Mouse (Mus musculus) ovary, postnatal 14 days (tissue): ENCODE data around the gene Arhgef15.
A peak's percentile ranks its signal among the peaks of the same experiment; 100 is the strongest.

Experiments used
- DNase-seq: peaks from one replicate; pipeline ENCODE4 v3.0.0; 2022; ENCODE audit warnings: low spot score

The Arhgef15 gene

DNA sequence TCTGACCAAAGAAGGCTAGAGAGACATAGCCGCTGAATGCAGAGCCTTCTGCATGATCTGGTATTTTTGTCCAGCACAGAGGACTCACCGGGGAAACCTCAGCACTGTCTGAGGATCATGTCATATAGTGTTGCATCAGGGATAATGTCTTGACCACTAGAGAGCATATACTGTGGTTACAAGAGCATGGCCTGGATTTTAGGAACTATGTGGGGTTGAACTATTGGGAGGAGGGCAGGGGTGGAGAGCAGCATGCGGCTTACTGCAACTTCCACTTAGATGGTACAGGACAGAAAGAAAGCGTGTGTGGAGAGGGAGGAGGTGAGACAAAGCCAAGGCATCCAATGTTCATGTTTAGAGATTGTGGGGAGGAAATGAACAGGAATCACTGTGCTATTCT is 42.7 kb downstream of the Arhgef15 start:
- DNase-seq, result no peak

DNA sequence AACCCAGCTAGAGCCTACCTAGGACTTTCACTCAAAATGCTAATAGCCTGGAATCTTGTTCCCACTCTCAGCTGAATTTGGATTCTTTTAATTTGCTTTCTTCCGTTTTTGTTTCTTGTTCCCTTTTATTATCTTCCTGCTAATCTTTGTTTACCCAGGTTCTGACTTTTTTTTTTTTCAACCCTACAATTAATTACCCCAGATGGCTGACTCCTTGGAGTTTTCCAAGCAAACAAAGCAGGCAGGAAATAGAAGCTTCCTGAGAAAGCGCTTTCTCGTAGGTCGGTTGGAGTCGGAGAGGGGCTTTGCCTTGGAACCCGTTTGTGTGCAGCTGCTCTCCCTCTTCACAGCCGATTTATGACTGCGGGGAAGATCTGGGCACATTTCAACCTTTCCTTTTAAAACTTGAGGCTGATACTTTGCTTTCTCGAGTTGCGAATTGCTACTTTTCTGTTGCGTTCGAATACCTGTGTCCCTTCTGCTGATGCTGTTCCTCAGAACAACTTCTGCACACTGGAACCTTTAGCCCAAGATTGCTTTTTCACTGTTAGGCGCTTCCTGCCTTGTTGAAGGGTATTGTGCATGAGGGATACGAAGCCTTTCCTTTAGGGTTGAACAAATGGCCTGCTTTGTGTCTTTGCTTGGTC is 45.6 kb downstream of the Arhgef15 start:
- no peak for DNase-seq

GRCm38 (mm10) chr11:68908846-68909503 is 48.3 kb downstream of the Arhgef15 start:
- no peak for DNase-seq

GRCm38 (mm10) chr11:68907251-68907650 is 50.0 kb downstream of the Arhgef15 start:
- no peak for DNase-seq

- no peak for DNase-seq
Measured at GRCm38 (mm10) chr11:68906461-68906790, 50.9 kb downstream of the Arhgef15 start.

GRCm38 (mm10) chr11:68905665-68906460 is 51.4 kb downstream of the Arhgef15 start:
- DNase-seq, result no peak

DNA sequence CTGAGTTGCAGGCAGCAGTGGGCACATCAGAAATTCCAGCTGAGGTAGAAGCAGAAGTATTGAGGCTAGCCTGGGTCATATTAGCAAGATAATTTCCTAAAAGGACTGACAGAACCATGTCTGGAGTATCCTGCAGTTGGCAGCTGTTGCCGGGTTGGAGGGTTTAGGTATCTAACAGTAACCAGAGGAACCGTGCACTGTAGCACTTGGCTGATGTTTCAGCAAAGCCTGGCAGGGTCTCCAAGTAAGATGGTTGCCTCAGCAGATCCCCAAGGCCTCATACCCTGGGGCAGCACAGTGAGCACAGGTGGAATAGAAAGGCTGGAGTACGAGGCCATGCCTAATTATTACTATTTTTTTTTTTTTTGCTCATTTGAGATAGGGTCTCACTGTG is 52.1 kb downstream of the Arhgef15 start:
- no peak for DNase-seq

DNA sequence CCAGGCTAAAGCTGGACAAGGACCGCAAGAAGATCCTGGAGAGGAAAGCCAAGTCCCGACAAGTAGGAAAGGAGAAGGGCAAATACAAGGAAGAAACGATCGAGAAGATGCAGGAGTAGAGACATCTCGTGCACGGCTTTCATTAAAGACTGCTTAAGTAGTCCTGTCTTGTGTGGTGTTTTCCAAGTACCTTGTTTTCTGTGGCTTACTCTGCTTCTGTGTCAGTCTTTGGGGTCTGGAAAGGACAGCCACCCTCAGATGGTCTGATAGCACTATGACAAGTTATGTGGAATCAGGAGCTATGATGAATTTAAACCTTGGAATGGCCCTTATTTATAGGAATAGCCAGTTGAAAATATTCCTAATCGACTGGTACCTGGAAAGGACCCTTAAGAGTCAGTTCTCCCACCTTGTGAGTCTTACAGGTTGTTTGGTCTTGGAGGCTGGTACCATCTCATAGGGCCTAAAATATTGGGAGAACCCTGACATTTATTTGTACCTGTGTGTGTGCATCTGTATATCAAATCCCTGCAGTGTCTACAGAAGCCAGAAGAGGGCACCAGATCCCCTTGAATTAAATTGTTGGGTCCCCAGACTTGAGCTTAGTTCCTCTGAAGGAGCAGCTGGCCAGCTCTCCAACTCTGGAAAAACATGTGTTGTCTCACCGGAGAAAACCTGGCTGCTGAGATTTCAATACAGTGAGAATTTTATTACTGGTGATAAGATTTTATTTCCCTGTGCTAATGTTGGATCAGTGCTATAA is 52.7 kb downstream of the Arhgef15 start:
- DNase-seq, result peak; percentile 69

GRCm38 (mm10) chr11:68903775-68904174 is 53.5 kb downstream of the Arhgef15 start:
- DNase-seq, result no peak

- no peak for DNase-seq
Measured at GRCm38 (mm10) chr11:68902823-68903222, 54.5 kb downstream of the Arhgef15 start.

DNA sequence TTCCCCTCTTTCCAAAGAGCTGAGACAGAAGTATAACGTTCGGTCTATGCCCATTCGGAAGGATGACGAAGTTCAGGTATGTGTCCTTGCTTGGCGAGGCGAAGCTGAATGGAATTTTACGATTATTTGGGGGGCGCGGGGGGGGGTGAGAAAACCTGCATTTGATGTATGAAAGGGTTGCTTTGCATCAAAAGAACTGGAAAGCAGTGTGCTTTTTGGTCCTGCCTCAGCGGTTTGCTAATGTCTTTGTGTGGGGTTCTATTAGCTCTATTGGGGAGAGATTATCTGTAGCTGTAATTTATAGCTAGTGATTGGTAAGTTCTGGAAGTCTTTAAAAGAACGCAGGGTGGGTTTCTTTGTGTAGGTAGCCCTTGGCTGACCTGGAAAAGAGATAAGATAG is 54.9 kb downstream of the Arhgef15 start:
- no peak for DNase-seq

GRCm38 (mm10) chr11:68902047-68902364 is 55.3 kb downstream of the Arhgef15 start:
- no peak for DNase-seq

DNA sequence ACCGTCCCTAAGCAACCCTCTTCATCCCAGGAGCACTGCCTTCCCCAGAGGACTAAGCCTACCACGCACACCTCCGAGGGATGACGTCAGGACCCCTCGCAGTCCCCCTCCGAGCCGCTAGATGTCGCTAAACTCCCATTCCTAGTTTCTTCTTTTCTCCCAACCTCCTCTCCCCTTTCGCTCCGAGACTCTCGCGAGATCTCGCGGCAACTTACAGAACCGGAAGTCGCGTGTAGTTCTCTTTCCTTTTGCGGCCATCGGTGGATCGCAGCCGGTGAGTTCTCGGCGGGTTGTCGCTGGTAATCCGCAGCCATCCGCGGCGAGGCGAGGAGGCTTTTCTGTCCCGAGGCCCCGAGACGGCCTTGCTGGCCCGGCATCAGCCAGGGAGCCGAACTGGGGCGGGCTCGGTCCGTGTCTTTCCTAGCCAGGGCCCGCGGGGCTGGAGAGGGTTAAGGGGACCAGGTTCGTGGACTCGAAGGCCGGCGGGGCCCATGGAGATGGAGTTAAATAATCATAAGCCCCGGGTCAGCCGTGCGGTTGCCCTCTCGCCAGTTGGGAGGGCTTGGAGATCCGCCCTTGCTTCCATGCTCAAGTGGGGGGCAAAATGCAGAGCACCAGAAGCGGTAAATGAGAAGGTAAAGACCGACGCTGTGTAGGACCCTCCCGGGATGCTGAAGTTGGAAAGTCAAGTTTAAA is 55.8 kb downstream of the Arhgef15 start, which contains the start of gene Rpl26:
TSS of gene Rpl26 (plus strand) at position 233 of the 696 bp plus-strand sequence.
- peak; percentile 98 for DNase-seq

GRCm38 (mm10) chr11:68900519-68901350 is 56.5 kb downstream of the Arhgef15 start:
- DNase-seq, result no peak

DNA sequence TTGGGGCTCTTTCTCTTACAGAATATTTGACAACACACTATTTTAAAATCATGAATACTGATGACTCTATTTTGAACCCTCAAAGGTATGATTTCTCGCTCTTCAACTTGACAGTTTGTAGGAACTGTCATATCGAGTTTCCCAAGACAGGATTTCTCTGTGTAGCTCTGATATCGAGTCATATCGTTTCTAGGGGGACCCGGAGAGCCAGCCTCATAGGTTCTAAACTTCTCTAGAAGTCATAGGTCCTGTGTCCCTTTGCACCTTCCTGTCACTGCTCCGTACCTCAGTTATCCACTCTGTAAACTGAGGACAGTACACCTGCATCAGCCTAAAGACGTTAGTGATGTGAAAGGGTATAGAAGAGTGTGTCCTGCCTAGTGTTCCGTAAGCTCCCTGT is 57.5 kb downstream of the Arhgef15 start:
- no peak for DNase-seq

GRCm38 (mm10) chr11:68898790-68899189 is 58.5 kb downstream of the Arhgef15 start:
- no peak for DNase-seq

DNA sequence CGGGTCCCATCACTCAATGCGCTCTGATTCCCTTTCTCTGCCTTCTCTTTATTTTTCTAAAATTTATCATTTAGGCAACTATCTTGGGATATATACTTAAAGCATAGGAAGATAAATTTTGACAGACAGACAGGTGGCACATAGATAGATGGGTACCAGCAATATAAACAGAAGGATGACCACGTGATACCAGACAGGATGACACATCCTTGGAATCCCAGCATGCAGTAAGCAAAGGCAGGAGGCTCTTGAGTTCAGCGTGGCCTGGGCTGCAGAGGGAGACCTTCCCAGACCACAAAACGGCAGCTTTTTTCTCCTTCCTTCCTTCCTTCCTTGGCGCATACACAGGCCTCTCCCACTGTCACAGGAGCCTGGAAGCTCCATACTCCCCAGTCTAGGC is 59.4 kb downstream of the Arhgef15 start:
- DNase-seq, result no peak

DNA sequence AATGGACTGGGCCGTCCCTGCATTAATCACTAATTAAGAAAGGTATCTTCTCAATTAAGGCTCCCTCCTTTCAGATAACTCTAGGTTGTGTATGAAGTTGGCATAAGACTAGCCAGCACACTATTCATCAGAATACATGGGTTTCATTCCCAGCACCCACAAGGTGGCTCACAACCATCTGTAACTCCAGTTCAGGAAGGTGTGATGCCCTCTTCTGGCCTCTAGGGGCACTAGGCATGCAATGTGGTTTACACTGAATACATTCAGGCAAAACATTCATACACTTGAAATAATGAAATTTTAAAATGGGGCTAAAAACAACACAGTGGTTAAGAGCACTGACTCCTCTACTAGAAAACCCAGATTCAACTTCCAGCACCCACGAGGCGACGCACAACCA is 60.2 kb downstream of the Arhgef15 start:
- no peak for DNase-seq

DNA sequence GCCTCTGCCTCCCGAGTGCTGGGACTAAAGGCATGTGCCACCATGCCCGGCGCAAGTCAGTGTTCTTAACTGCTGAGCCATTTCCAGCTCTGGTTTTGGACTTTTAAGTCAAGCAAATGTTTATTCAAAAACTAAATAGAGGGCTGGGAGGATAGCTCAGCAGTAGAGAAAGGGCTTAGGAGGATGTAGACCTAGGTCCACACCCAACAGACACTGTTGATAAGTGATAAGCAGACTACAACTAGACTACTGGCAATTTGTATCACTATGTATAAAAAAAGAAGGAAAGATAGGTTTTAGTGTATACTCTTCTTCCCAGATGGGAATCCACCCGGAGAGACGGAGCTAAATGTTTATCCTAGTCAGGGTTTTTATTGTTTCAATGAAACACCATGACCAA is 61.0 kb downstream of the Arhgef15 start:
- no peak for DNase-seq

DNA sequence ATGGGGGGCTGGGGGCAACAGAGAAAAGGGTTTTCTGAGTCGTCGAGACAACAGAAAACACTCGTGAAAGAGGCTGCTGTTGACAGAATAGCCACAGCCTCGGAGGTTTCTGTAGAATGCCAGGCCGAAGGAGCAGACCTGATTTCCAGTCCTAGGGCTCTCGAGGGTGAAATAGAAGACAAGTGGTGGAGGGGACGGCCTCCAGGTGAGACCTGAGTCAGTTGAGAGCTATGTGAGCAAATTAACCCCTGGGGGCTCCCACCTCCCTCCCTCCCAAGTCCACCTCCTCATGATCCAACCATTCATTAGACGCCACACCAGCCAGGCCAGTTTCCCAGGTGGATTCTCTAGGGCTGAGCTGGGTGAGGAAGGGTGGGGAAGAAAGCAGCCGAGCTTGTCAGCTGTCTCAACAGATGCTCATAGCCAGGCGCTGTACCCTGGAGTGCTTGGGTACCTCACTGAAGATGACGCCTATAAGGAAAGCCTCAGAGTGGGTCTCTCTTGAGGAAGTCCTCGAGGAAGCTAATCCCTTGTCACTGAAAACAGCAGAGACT is 63.3 kb downstream of the Arhgef15 start:
- DNase-seq, result no peak
